Mouse (Mus musculus) urinary bladder, adult 2 months (tissue): ENCODE measurements around the gene Tln1. TPM values are rescaled to one million over a fixed set of nuclear protein-coding genes. Genes with fewer than 3 reads are reported as not detected.

ENCODE experiments used
- polyA plus RNA-seq: library from polyadenylated mRNA; depleted of rRNA; stranded (reverse); fragments of >200 nt; gene quantifications from 2 replicates; pipeline ENCODE4 v1.2.3, GENCODE M21; 2012; rRNA removed

Gene Tln1
- polyA plus RNA-seq, 1 experiment: 124 TPM

Other genes starting within 250 kb of the Tln1 start
- gene Rusc2, start 180.7 kb downstream of the Tln1 start, polyA plus RNA-seq: 22.3 and 43.1 TPM in 2 replicates
- 0.55 and 0.59 TPM in 2 replicates for gene Fam166b, start 133.6 kb downstream of the Tln1 start, polyA plus RNA-seq
- 25.8 and 34.2 TPM in 2 replicates for gene Tesk1, start 120.8 kb downstream of the Tln1 start, polyA plus RNA-seq
- gene Cd72, start 108.1 kb downstream of the Tln1 start, polyA plus RNA-seq: 2.4 and 4.6 TPM in 2 replicates
- 0.22 and 0.41 TPM in 2 replicates for gene Sit1, start 79.0 kb downstream of the Tln1 start, polyA plus RNA-seq
- gene Ccdc107, start 69.8 kb downstream of the Tln1 start, polyA plus RNA-seq: 272 and 290 TPM in 2 replicates
- gene Arhgef39, start 63.0 kb downstream of the Tln1 start, polyA plus RNA-seq: 14.7 and 26.0 TPM in 2 replicates
- gene Car9, start 55.7 kb downstream of the Tln1 start, polyA plus RNA-seq: 1.3 and 1.9 TPM in 2 replicates
- 3,808 and 5,340 TPM in 2 replicates for gene Tpm2, start 38.9 kb downstream of the Tln1 start, polyA plus RNA-seq
- 57.7 and 77.0 TPM in 2 replicates for gene Creb3, start 359 bp downstream of the Tln1 start, polyA plus RNA-seq
- 34.9 and 35.1 TPM in 2 replicates for gene Rgp1, start 16.0 kb upstream of the Tln1 start, polyA plus RNA-seq
- 15.1 and 16.8 TPM in 2 replicates for gene Gba2, start 16.2 kb upstream of the Tln1 start, polyA plus RNA-seq
- 0.44 TPM in 1 of 2 replicates, not detected in the other for gene Msmp, start 21.8 kb upstream of the Tln1 start, polyA plus RNA-seq
- gene Npr2, start 69.2 kb upstream of the Tln1 start, polyA plus RNA-seq: 54.7 and 69.7 TPM in 2 replicates
- gene Spag8, start 90.9 kb upstream of the Tln1 start, polyA plus RNA-seq: 1.0 and 1.3 TPM in 2 replicates
- gene Hint2, start 93.8 kb upstream of the Tln1 start, polyA plus RNA-seq: 107 and 112 TPM in 2 replicates
- 8.3 and 12.6 TPM in 2 replicates for gene Tmem8b, start 106.3 kb upstream of the Tln1 start, polyA plus RNA-seq
- 0.41 and 0.51 TPM in 2 replicates for gene Fam221b, start 106.5 kb upstream of the Tln1 start, polyA plus RNA-seq
- gene Olfr70, start 138.1 kb upstream of the Tln1 start, polyA plus RNA-seq: not detected in 2 replicates
- gene Olfr71, start 147.6 kb upstream of the Tln1 start, polyA plus RNA-seq: not detected in 2 replicates
- gene Hrct1, start 164.5 kb upstream of the Tln1 start, polyA plus RNA-seq: 5.2 and 7.8 TPM in 2 replicates
- gene Spaar, start 167.3 kb upstream of the Tln1 start, polyA plus RNA-seq: 1.2 and 1.6 TPM in 2 replicates
- not detected in 2 replicates for gene Olfr159, start 208.3 kb upstream of the Tln1 start, polyA plus RNA-seq